Mouse (Mus musculus) G1E (cell line): ENCODE results near the gene Jchain.

ENCODE experiments used
- CTCF ChIP-seq: IDR thresholded peaks from 2 replicates; pipeline ENCODE4 v1.5.1; 2012; ENCODE audit warnings: low read depth, low read length, inconsistent platforms, mixed read lengths
- GATA1 ChIP-seq: IDR thresholded peaks from 2 replicates; pipeline ENCODE4 v1.6.1; 2012; ENCODE audit warnings: borderline replicate concordance, low read length, inconsistent platforms, mixed read lengths
- POLR2AphosphoS5 ChIP-seq: IDR thresholded peaks from 2 replicates; pipeline ENCODE4 v1.6.1; 2012; ENCODE audit warnings: low read depth, low read length, inconsistent platforms; ENCODE audit not compliant: insufficient replicate concordance
- TAL1 ChIP-seq: conservative IDR thresholded peaks from 2 replicates; pipeline ENCODE4 v1.6.1; 2012; ENCODE audit warnings: low read depth, low read length, inconsistent platforms, mixed read lengths

DNA sequence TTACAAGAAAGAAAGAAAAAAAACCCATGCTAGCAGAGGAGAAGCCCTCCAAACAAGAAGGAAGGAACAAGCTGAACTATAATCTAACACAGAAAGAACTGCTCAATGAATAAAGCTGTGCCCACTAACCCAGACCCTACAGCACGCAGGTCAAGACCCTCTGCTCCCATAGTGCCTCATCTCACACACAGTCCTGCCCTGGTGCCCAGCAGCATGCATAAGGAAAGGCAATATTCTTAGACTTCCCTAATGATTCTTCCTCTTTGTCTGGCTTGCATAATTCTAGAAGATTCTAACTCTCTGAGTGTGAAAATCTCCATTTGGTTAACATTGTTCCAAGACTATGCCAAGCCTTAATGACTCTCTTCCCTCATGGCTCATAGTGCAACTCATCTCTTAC, 18.7 kb downstream of the Jchain start:
- TF ChIP-seq CTCF (no peak), TAL1 (no peak), POLR2AphosphoS5 (no peak), GATA1 (no peak)
